Mouse (Mus musculus): Measurements from ENCODE around the gene Ube2v1. TPM values are rescaled to one million over a fixed set of nuclear protein-coding genes. Genes with fewer than 3 reads are reported as not detected.
"Not testable (repeated sequence)": the region's sequence is repeated elsewhere in the genome, so short reads cannot be mapped to it uniquely, and the experiment has no call there.

Gene Ube2v1
- total and polyA plus RNA-seq, 3 experiments, result 164 to 343 TPM; not detected in 1

DNA sequence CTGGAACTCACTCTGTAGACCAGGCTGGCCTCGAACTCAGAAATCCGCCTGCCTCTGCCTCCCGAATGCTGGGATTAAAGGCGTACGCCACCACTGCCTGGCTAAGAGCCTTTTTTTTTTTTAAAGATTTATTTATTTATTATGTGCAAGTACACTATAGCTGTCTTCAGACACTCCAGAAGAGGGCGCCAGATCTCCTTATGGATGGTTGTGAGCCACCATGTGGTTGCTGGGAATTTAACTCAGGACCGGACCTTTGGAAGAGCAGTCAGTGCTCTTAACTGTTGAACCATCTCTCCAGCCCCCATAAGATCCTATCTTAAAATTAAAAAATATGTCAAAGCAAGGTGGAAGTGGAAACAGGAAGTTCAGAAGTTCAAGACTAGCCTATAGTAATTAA lies 18.6 kb downstream of the Ube2v1 start:
- peaks cover 0 to 19% of the 10 kb centered on the region in 2 experiments; a peak in 2 of 4 replicates for H3K36me3 ChIP-seq (ENCODE audit: control insufficient read depth in 1 of 2, insufficient read depth in 2 of 2, low read length in 2 of 2)
- TF ChIP-seq SMC3 (IDR thresholded peaks at IDR 0.05; ENCODE audit: low read depth, low read length) (peak; percentile 9; the same call in 1 of the 2 replicates), RAD21 (IDR thresholded peaks at IDR 0.05; ENCODE audit: low read depth, low read length) (peak; percentile 9; the same call in 1 of the 2 replicates), CTCF (IDR thresholded peaks at IDR 0.05 in 2 of 3, conservative IDR thresholded peaks at IDR 0.05 in 1 of 3; ENCODE audit: control insufficient read depth in 1 of 3, insufficient read depth in 1 of 3, low read depth in 2 of 3, low read length in 3 of 3, poor library complexity in 1 of 3, severe bottlenecking in 1 of 3) (peak; percentile 13 to 45 (median 14); a peak in 2 of 6 replicates), ZNF384 (IDR thresholded peaks at IDR 0.05; ENCODE audit: low read depth, low read length) (0 out of 2 replicates have a peak, but pooled peaks have one; percentile 18)
- H3K4me1 ChIP-seq (ENCODE audit: control insufficient read depth in 1 of 2, insufficient read depth in 2 of 2, low read length in 2 of 2); H3K9ac ChIP-seq (ENCODE audit: control insufficient read depth, low read depth, low read length, poor library complexity, severe bottlenecking); H3K79me2 ChIP-seq (ENCODE audit: control insufficient read depth, insufficient read depth, low read length, poor library complexity); H3K4me3 ChIP-seq (ENCODE audit: control insufficient read depth in 1 of 2, insufficient read depth in 1 of 2, low read depth in 2 of 2, low read length in 2 of 2); H3K9me3 ChIP-seq (replicated peaks; ENCODE audit: insufficient read depth, low read length); H3K27me3 ChIP-seq (ENCODE audit: control insufficient read depth in 1 of 2, insufficient read depth in 2 of 2, low read length in 2 of 2); DNase-seq (ENCODE audit: low read depth, low spot score); H3K27ac ChIP-seq (ENCODE audit: control insufficient read depth, low read depth, low read length): not testable (repeated sequence)

DNA sequence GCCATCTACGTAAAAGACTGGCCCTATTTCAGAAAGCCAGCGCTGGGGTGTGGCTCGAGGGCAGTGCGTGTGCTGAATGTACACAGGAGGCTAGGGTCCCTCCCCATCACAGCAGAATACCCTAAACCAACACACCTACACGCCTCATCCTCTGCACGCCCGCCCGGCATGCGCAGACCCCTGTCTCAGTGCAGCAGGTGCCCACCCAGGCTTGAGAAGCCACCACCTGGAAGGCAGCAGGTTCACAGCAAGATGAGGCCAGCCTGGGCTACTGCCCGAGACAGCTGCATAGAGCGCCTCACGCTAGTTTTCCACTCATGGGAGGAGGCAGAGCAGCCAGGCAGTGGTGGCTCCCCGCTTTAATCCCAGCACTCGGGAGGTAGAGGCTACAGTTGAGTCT lies 19.8 kb downstream of the Ube2v1 start:
- peaks cover 0 to 19% of the 10 kb centered on the region in 2 experiments; a peak in 2 of 4 replicates for H3K36me3 ChIP-seq (ENCODE audit: control insufficient read depth in 1 of 2, insufficient read depth in 2 of 2, low read length in 2 of 2)
- H3K27ac ChIP-seq (ENCODE audit: control insufficient read depth, low read depth, low read length), result no peak overlapping the region
- peaks cover 4% of the 10 kb centered on the region for H3K79me2 ChIP-seq (ENCODE audit: control insufficient read depth, insufficient read depth, low read length, poor library complexity)
- DNase-seq (ENCODE audit: low read depth, low spot score), result no peak
- no peaks in the 10 kb centered on the region for H3K4me1 ChIP-seq (ENCODE audit: control insufficient read depth in 1 of 2, insufficient read depth in 2 of 2, low read length in 2 of 2)
- no peak for TF ChIP-seq MAZ (IDR thresholded peaks at IDR 0.05; ENCODE audit: low read depth, low read length)
- TF ChIP-seq E2F4 (IDR thresholded peaks at IDR 0.05; ENCODE audit: borderline replicate concordance, low read depth, low read length), result no peak
- TF ChIP-seq SIN3A (IDR thresholded peaks at IDR 0.05; ENCODE audit: low read length), result no peak
- no peak for TF ChIP-seq USF1 (IDR thresholded peaks at IDR 0.05; ENCODE audit: low read depth, low read length)
- TF ChIP-seq MEF2A (IDR thresholded peaks at IDR 0.05; ENCODE audit: extremely low read depth, insufficient replicate concordance, low read depth, low read length, poor library complexity, severe bottlenecking), result no peak
- no peak for TF ChIP-seq POLR2AphosphoS5 (IDR thresholded peaks at IDR 0.05; ENCODE audit: borderline replicate concordance, low read depth, low read length)
- H3K27me3 ChIP-seq (ENCODE audit: control insufficient read depth in 1 of 2, insufficient read depth in 2 of 2, low read length in 2 of 2), result no peaks in the 10 kb centered on the region
- H3K9ac ChIP-seq (ENCODE audit: control insufficient read depth, low read depth, low read length, poor library complexity, severe bottlenecking), result no peak overlapping the region
- no peaks in the 10 kb centered on the region for H3K9me3 ChIP-seq (replicated peaks; ENCODE audit: insufficient read depth, low read length)
- no peak overlapping the region for H3K4me3 ChIP-seq (ENCODE audit: control insufficient read depth in 1 of 2, insufficient read depth in 1 of 2, low read depth in 2 of 2, low read length in 2 of 2)

DNA sequence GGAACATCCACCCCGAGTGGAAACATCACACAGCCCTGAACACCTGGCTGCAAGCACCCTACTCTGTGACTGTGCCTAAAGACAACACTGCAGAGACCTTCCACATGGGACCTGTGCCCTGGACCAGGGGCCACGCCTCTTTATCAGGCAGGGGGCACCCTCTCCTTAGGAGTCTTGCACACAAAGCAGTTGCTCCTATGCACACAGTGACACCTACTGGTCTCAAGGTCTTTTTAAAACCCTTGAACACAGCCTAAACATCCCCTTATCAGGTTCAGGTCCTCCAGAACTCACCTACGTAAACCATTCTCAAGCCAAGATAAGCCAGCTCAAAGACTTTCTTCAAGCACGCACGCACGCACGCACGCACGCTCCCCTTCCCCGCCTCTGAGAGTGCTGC lies 20.6 kb downstream of the Ube2v1 start:
- Histone ChIP-seq H3K9ac (ENCODE audit: control insufficient read depth, low read depth, low read length, poor library complexity, severe bottlenecking) (no peak overlapping the region), H3K4me3 (ENCODE audit: control insufficient read depth in 1 of 2, insufficient read depth in 1 of 2, low read depth in 2 of 2, low read length in 2 of 2) (no peak overlapping the region), H3K27ac (ENCODE audit: control insufficient read depth, low read depth, low read length) (no peak overlapping the region), H3K79me2 (ENCODE audit: control insufficient read depth, insufficient read depth, low read length, poor library complexity) (peaks cover 4% of the 10 kb centered on the region), H3K36me3 (ENCODE audit: control insufficient read depth in 1 of 2, insufficient read depth in 2 of 2, low read length in 2 of 2) (peaks cover 0 to 13% of the 10 kb centered on the region in 2 experiments; a peak in 2 of 4 replicates), H3K4me1 (ENCODE audit: control insufficient read depth in 1 of 2, insufficient read depth in 2 of 2, low read length in 2 of 2) (no peaks in the 10 kb centered on the region), H3K27me3 (ENCODE audit: control insufficient read depth in 1 of 2, insufficient read depth in 2 of 2, low read length in 2 of 2) (no peaks in the 10 kb centered on the region), H3K9me3 (replicated peaks; ENCODE audit: insufficient read depth, low read length) (no peaks in the 10 kb centered on the region)
- TF ChIP-seq SMC3 (IDR thresholded peaks at IDR 0.05; ENCODE audit: low read depth, low read length), result 0 out of 2 replicates have a peak, but pooled peaks have one; percentile 13
- TF ChIP-seq TBP (IDR thresholded peaks at IDR 0.05; ENCODE audit: low read depth, low read length), result no peak
- no peak for TF ChIP-seq GABPA (IDR thresholded peaks at IDR 0.05; ENCODE audit: low read depth, low read length)
- TF ChIP-seq CTCF (IDR thresholded peaks at IDR 0.05 in 2 of 3, conservative IDR thresholded peaks at IDR 0.05 in 1 of 3; ENCODE audit: control insufficient read depth in 1 of 3, insufficient read depth in 1 of 3, low read depth in 2 of 3, low read length in 3 of 3, poor library complexity in 1 of 3, severe bottlenecking in 1 of 3), result peak in 1 of 3 experiments; percentile 48; a peak in 2 of 6 replicates
- DNase-seq (ENCODE audit: low read depth, low spot score), result no peak
